Mouse (Mus musculus) midbrain, postnatal 0 days (tissue): ENCODE results near the gene Sidt2. TPM values are rescaled to one million over a fixed set of nuclear protein-coding genes. Genes with fewer than 3 reads are reported as not detected.

ENCODE experiments used
- ATAC-seq: fragments of 200-750 bp; cut with Nextera tagmentation; 2 replicates; pipeline ENCODE4 v1.8.0; 2017; ENCODE audit warnings: moderate number of reproducible peaks, mild to moderate bottlenecking, moderate TSS enrichment, moderate library complexity; ENCODE audit not compliant: low FRiP score
- DNase-seq: peaks from one replicate; pipeline ENCODE4 v3.0.0-alpha.2; 2015; ENCODE audit warnings: low spot score
- H3K27ac ChIP-seq: fragments of 300-500 bp; sonication (generic); 2 replicates; pipeline ENCODE4 v1.5.1; 2014; ENCODE audit warnings: low read depth, mild to moderate bottlenecking, low read length, mixed read lengths
- H3K27me3 ChIP-seq: fragments of 300-500 bp; sonication (generic); 2 replicates; pipeline ENCODE4 v1.6.1; 2014; ENCODE audit warnings: low read length, control low read depth, mixed read lengths; ENCODE audit not compliant: insufficient read depth
- H3K36me3 ChIP-seq: fragments of 300-500 bp; sonication (generic); 2 replicates; pipeline ENCODE4 v1.6.1; 2014; ENCODE audit warnings: low read length, control low read depth, mixed read lengths; ENCODE audit not compliant: insufficient read depth
- H3K4me1 ChIP-seq: fragments of 300-500 bp; sonication (generic); 2 replicates; pipeline ENCODE4 v1.6.1; 2014; ENCODE audit warnings: mild to moderate bottlenecking, control low read depth, antibody characterized with exemption, low read length, mixed read lengths; ENCODE audit not compliant: insufficient read depth
- H3K4me2 ChIP-seq: fragments of 300-500 bp; sonication (generic); 2 replicates; pipeline ENCODE4 v1.6.1; 2014; ENCODE audit warnings: low read depth, mild to moderate bottlenecking, low read length, mixed read lengths; ENCODE audit not compliant: poor library complexity, severe bottlenecking
- H3K4me3 ChIP-seq: fragments of 300-500 bp; sonication (generic); 2 replicates; pipeline ENCODE4 v1.5.1; 2014; ENCODE audit warnings: low read depth, mild to moderate bottlenecking, low read length, moderate library complexity
- H3K9ac ChIP-seq: fragments of 300-500 bp; sonication (generic); replicated peaks from 2 replicates; pipeline ENCODE4 v1.6.1; 2014; ENCODE audit warnings: mild to moderate bottlenecking, low read length, moderate library complexity, mixed read lengths; ENCODE audit not compliant: poor library complexity, severe bottlenecking
- H3K9me3 ChIP-seq: fragments of 300-500 bp; sonication (generic); 2 replicates; pipeline ENCODE4 v1.6.1; 2016; ENCODE audit warnings: low read length, control low read depth
- CTCF ChIP-seq: IDR thresholded peaks from 2 replicates; pipeline ENCODE4 v1.5.1; 2016; ENCODE audit warnings: antibody characterized with exemption, mild to moderate bottlenecking
- WGBS: fragments of 180-500 bp; shearing (Covaris S2); extraction: QIAGEN DNeasy Blood & Tissue Kit; methylation state at CpG from one replicate; pipeline ENCODE4 v1.1.7; 2014; 5-methylcytosine and 5-hydroxymethylcytosine counted together
- polyA plus RNA-seq: library from polyadenylated mRNA; unstranded; fragments of >200 nt; fragmentation: Nextera tagmentation; extraction: Ambion mirVana; gene quantifications from 2 replicates; pipeline ENCODE4 v1.2.1, GENCODE M21; 2015
- total RNA-seq: library from RNA; depleted of rRNA; stranded (reverse); fragments of >200 nt; gene quantifications from 2 replicates; pipeline ENCODE4 v1.2.3, GENCODE M21; 2014

The Sidt2 gene
- total and polyA plus RNA-seq, 2 experiments from 2014 or later: 50.8 to 115 TPM

DNA sequence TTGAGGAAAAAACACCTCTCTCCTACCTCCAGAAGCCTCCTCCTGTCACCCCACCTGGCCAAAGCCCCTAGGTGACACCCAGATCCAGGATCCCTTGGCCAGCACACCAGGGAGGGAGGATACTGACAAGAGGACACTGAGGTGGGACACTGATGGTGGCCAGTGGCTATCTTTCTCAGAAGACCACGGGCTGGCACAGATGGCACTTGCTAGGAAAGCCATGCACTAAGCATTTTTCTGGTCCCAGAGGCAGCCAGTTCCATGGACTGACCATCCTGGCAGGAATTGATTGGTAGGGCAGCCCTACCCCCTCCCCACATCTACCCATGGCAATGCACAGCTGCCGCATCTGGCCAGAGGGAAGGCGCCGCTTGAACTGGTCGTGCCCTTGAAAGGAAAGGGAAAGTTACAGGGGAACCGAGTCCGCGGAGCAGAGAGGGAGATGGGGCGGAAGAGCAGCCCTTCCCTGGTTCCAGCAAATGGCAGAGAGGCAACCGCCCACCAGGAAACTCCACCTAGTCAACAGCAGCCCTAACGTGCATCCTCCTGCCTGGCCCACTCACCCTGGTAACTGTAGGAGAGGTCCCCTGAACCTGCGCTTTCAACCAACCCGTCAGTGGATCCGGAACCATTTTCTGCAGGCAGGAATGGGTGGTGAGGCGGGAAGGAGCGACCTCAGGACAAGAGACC is 8.7 kb downstream of the Sidt2 start:
- Histone ChIP-seq H3K36me3 (peaks cover 86% of the 10 kb centered on the region), H3K4me2 (no peak overlapping the region), H3K4me1 (no peaks in the 10 kb centered on the region), H3K9ac (no peak overlapping the region), H3K9me3 (no peaks in the 10 kb centered on the region), H3K27me3 (no peaks in the 10 kb centered on the region), H3K27ac (no peak overlapping the region), H3K4me3 (no peak overlapping the region)
- ATAC-seq: no peak
- WGBS: 88% methylated on average over 16 of the region's 16 CpGs
- TF ChIP-seq CTCF: no peak
- no peak for DNase-seq

DNA sequence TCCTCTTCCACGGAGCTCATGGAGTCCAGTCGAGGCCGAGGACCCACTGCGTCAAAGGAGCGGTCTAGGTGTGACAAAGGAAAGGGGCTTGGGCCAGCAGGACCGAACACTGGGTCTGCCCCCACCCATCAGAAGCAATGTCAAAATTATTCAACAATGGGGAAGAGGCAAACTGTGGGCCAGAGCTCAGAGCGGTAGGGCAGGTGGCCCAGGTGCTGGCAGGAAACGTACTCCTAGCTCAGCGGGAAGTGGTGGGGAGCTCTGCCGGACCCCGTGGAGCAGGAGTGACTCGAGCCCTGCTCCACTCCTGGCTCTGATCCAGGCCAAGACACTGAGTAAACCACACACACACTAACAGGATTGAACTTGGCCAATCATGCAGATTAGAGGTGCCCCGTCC is 9.3 kb downstream of the Sidt2 start:
- H3K36me3 ChIP-seq: peaks cover 89% of the 10 kb centered on the region
- no peak for DNase-seq
- no peak overlapping the region for H3K4me3 ChIP-seq
- H3K9ac ChIP-seq: no peak overlapping the region
- no peak for TF ChIP-seq CTCF
- H3K4me2 ChIP-seq: no peak overlapping the region
- no peak overlapping the region for H3K27ac ChIP-seq
- no peaks in the 10 kb centered on the region for H3K4me1 ChIP-seq
- H3K27me3 ChIP-seq: no peaks in the 10 kb centered on the region
- no peaks in the 10 kb centered on the region for H3K9me3 ChIP-seq
- ATAC-seq: no peak
- WGBS: 87% methylated on average over 13 of the region's 13 CpGs

DNA sequence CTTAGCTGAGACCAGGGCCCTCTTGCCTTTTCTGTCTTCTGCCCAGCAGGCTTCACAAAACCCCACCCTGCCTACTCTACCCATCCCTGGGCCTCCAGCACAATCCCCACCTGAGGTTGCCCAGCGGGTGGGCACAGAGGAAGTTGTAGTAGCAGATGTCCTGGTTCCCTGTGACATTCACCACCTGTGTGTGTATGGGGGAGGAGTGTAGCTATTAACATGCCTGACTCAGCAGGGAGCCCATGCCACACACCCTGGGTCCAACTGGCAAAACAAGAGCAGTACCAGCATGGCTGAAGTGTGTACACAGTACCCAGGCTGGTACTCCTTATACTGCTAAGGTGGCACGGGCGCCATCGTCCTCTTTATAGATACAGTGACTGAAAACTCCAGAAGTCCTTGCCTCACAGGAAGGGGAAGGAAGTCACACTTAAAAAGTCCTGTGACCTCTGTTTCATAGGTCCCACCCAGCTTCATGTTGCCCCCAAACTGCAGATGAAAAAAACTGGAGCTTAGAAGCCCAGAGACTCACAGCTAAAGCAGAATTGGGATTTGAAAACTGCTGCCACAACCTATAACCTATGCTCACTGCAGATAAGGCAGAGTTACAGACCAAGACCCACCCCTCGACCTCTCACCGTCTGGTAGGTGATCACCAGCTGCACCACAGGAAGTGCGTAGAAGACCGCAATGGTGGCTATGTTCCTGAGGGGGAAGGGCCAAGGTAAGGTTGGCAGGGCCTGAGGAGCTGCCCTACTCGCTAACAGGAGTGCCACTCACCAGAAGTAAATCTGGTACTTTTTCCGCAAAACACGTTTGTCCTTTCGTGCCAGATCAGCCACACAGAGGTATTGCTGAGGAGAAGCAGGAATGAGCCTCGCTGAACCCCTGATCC is 10.3 kb downstream of the Sidt2 start:
- 88% methylated on average over 13 of the region's 13 CpGs for WGBS
- DNase-seq (no peak), ATAC-seq (no peak)
- Histone ChIP-seq H3K9me3 (no peaks in the 10 kb centered on the region), H3K4me3 (no peak overlapping the region), H3K4me2 (no peak overlapping the region), H3K27me3 (no peaks in the 10 kb centered on the region), H3K4me1 (no peaks in the 10 kb centered on the region), H3K27ac (no peak overlapping the region), H3K36me3 (peaks cover 79% of the 10 kb centered on the region), H3K9ac (no peak overlapping the region)
- no peak for TF ChIP-seq CTCF

DNA sequence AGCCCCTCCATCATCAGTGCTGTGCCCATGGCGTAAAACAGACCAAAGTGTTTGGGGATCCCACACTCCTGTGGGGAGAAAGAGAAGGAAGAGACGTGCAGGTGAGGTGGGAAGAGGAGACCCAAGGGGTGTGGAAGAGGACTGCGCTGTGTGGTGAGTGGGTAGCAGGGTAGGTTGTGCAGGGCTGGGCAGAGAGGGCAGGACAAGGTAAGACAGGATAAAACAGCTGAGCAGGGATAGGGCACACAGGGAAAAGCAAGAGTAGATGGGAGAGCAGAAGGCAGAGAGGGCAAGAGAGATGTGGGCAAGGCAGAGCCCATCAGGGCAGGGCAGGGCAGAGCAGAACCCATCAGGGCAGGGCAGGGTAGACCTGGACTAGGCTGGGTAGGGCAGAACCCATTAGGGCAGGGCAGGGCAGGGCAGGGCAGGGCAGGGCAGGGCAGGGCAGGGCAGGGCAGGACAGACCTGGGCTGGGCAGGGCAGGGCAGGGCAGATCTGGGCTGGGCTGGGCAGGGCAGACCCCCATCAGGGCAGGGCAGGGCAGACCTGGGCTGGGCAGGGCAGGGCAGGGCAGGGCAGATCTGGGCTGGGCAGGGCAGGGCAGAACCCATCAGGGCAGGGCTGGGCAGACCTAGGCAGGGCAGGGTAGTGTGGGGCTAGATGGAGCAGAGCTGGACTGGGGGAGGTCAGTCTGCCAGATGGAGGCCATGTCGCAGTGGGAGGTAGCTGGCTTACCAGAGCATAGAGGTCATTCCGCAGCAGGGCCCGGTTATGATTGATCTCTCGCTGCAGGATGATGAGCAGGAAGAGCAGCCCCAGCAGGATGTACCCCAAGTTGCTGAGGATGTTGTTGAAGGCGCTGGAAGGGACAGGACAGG is 11.2 kb downstream of the Sidt2 start:
- no peak for TF ChIP-seq CTCF
- no peak for DNase-seq
- Histone ChIP-seq H3K4me3 (no peak overlapping the region), H3K27me3 (no peaks in the 10 kb centered on the region), H3K36me3 (peaks cover 81% of the 10 kb centered on the region), H3K27ac (no peak overlapping the region), H3K9me3 (no peaks in the 10 kb centered on the region), H3K4me1 (no peaks in the 10 kb centered on the region), H3K4me2 (no peak overlapping the region), H3K9ac (no peak overlapping the region)
- WGBS: 87% methylated on average over 8 of the region's 8 CpGs
- 0 out of 2 replicates have a peak, but pooled peaks have one; percentile 4 for ATAC-seq

DNA sequence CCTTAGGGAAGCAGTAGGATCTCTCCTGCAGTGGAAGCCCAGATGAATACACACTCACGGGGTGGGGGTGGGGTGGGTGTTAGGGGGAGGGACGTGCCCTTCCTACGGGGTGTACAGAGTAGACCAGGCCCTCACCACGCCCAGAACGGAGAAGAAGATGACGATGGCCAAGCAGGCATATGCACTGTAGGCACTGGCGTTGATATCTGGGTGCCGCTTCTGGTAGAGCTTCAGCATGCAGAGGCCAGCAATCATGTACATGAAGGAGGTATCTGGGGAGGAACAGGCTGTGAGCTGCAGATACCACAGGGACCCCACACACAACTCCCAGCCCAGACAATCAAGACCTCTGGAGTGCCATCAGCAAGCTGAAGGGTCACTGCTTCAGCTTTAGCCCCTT is 12.1 kb downstream of the Sidt2 start:
- Histone ChIP-seq H3K4me3 (no peak overlapping the region), H3K27me3 (no peaks in the 10 kb centered on the region), H3K4me2 (no peak overlapping the region), H3K36me3 (peaks cover 83% of the 10 kb centered on the region), H3K27ac (no peak overlapping the region), H3K9ac (no peak overlapping the region), H3K9me3 (no peaks in the 10 kb centered on the region), H3K4me1 (no peaks in the 10 kb centered on the region)
- TF ChIP-seq CTCF: no peak
- ATAC-seq (no peak), DNase-seq (no peak)
- WGBS: 96% methylated on average over 8 of the region's 8 CpGs
